In the genomic region with DNA sequence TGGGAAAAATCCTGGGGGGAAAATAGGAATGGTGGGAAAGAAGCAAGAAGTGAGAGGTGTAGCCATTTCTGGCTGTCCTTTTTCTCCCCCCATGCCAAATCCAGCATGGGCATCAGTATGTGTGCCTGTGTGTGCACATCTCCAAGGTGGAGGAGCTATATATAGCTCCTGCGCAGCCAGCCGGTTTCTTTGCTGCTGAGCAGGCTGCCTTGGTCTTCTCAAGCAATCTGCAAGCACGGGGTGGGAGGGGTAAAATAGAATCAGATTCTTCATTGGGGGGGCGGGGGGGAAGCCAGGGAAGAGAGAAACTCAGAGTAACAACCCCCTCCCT, we compare ENCODE assay signal across 9 mouse cellular contexts. TPM values are rescaled to one million over a fixed set of nuclear protein-coding genes. Genes with fewer than 3 reads are reported as not detected.
DNase-seq lines count a peak whose midpoint lies in the region; ATAC-seq and TF ChIP-seq lines count a peak whose summit lies in the region.
"Had no signal": no experiment of that assay in that cellular context is flagged by ENCODE, and none has a peak within 500 bp of the region (broad histone marks: within the 10 kb centered on the region; RNA-seq: fewer than 3 reads in every experiment).

No protein-coding gene starts in this region.

- ATAC-seq in limb, embryonic 13.5 days (ENCODE audit: low FRiP score, low read depth), result no peak
- no peak for ATAC-seq in liver, postnatal 0 days

- H3K4me1 ChIP-seq in limb, embryonic 13.5 days, result peaks cover 8% of the 10 kb centered on the region
- no peaks in the 10 kb centered on the region for H3K4me1 ChIP-seq in liver, postnatal 0 days (ENCODE audit: insufficient read depth)

- H3K27ac ChIP-seq in limb, embryonic 13.5 days, result no peak overlapping the region
- H3K27ac ChIP-seq in liver, postnatal 0 days (ENCODE audit: low read depth), result no peak overlapping the region

- TF ChIP-seq CTCF in liver, postnatal 0 days (IDR thresholded peaks at IDR 0.05; ENCODE audit: low read depth), result no peak

- no peak for TF ChIP-seq EP300 in liver, postnatal 0 days (IDR thresholded peaks at IDR 0.05; ENCODE audit: low read depth)

- no peaks in the 10 kb centered on the region for H3K9me3 ChIP-seq in limb, embryonic 13.5 days
- H3K9me3 ChIP-seq in liver, postnatal 0 days (ENCODE audit: low read length), result no peaks in the 10 kb centered on the region

- H3K4me2 ChIP-seq in limb, embryonic 13.5 days (replicated peaks), result peak overlapping the region; percentile 99
- no peak overlapping the region for H3K4me2 ChIP-seq in liver, postnatal 0 days (ENCODE audit: low read depth, low read length)

- DNase-seq in gastrocnemius, postnatal 14 days, result peak; percentile 4
- DNase-seq in gastrocnemius, postnatal 25 days, result no peak
- DNase-seq in right cerebral cortex, postnatal 10 days (ENCODE audit: low spot score in 2 of 2), result peak; percentile 76 to 84
- DNase-seq in right cerebral cortex, postnatal 4 days, result no peak
- no peak for DNase-seq in urinary bladder, adult 18-20 months (ENCODE audit: low spot score in 2 of 2)
- no peak for DNase-seq in gastrocnemius, postnatal 4 days (ENCODE audit: low spot score in 2 of 2)
- DNase-seq in liver, postnatal 0 days, result no peak

- intact Hi-C loops in gastrocnemius, postnatal 14 days (cut with DNase I; ENCODE audit: low total_unique reads), result no loop called here

- H3K9ac ChIP-seq in limb, embryonic 13.5 days, result no peak overlapping the region
- no peak overlapping the region for H3K9ac ChIP-seq in liver, postnatal 0 days (replicated peaks)

- peaks cover 27% of the 10 kb centered on the region for H3K27me3 ChIP-seq in limb, embryonic 13.5 days
- 0 out of 2 replicates have a peak, but pooled peaks cover 12% of the 10 kb centered on the region for H3K27me3 ChIP-seq in liver, postnatal 0 days (ENCODE audit: insufficient read depth, low read length)

- WGBS in limb, embryonic 13.5 days, result 23% methylated on average over 3 of the region's 4 CpGs
- WGBS in liver, postnatal 0 days (ENCODE audit: insufficient replicate concordance), result 17% methylated on average over 4 of the region's 4 CpGs

- peak overlapping the region; percentile 50 for H3K4me3 ChIP-seq in limb, embryonic 13.5 days
- H3K4me3 ChIP-seq in liver, postnatal 0 days (ENCODE audit: low read depth, low read length), result no peak overlapping the region

- no peaks in the 10 kb centered on the region for H3K36me3 ChIP-seq in limb, embryonic 13.5 days
- H3K36me3 ChIP-seq in liver, postnatal 0 days (replicated peaks; ENCODE audit: insufficient read depth, low read length), result no peaks in the 10 kb centered on the region

RNA-seq across cellular contexts. Expression of a gene that starts 1.1 kb away (rescaled TPM):
- 1 to 10 TPM; 1.4 to 2.0 TPM for total RNA-seq in gastrocnemius, postnatal 14 days (2021)
- total RNA-seq in gastrocnemius, postnatal 25 days (2021), result under 1 TPM; 0.29 to 0.36 TPM
- 1.5 and 1.8 TPM in 2 replicates for polyA plus RNA-seq in limb, embryonic 13.5 days (2015; fragmentation: Nextera tagmentation; extraction: Ambion mirVana)
- 1 to 10 TPM in 1 of 2 experiments, under 1 TPM in 1; 0.66 to 1.2 TPM for total RNA-seq in gastrocnemius, postnatal 4 days (2021)
- polyA plus RNA-seq in liver, postnatal 0 days (2015; fragmentation: Nextera tagmentation; extraction: Ambion mirVana), result 0.02 TPM in 1 of 2 replicates, not detected in the other
- total RNA-seq: liver, adult 2 months had no signal
- polyA plus RNA-seq: liver, adult 2 months had no signal

Comparison
In these comparisons a context has a peak if more than half of its experiments do, and no peak if none do; other contexts are left out.
1. DNase-seq: peak in gastrocnemius, postnatal 14 days (single experiment) and right cerebral cortex, postnatal 10 days (2 of 2); none in gastrocnemius, postnatal 25 days (single experiment), right cerebral cortex, postnatal 4 days (single experiment), urinary bladder, adult 18-20 months (0 of 2), gastrocnemius, postnatal 4 days (0 of 2) and liver, postnatal 0 days (single experiment).